Mouse (Mus musculus): ENCODE measurements around the gene Mknk2.
A peak's percentile ranks its signal among the peaks of the same experiment; 100 is the strongest.

GRCm38 (mm10) chr10:80661149-80661548, 16.8 kb downstream of the Mknk2 start:
- TF ChIP-seq CTCF (IDR thresholded peaks at IDR 0.05; ENCODE audit: low read depth, low read length), result peak; percentile 61
- no peak for TF ChIP-seq POLR2A (IDR thresholded peaks at IDR 0.05; ENCODE audit: extremely low read depth, insufficient read depth, low read length)

Measured in liver, adult 2 months (tissue).